Mouse (Mus musculus): ENCODE measurements at regions not wholly inside any gene's neighbourhood (a gene's known extent, or its start where the extent isn't known, plus 50 kb on each side); places are given as distances from the start of the nearest gene placed in this dataset.

DNA sequence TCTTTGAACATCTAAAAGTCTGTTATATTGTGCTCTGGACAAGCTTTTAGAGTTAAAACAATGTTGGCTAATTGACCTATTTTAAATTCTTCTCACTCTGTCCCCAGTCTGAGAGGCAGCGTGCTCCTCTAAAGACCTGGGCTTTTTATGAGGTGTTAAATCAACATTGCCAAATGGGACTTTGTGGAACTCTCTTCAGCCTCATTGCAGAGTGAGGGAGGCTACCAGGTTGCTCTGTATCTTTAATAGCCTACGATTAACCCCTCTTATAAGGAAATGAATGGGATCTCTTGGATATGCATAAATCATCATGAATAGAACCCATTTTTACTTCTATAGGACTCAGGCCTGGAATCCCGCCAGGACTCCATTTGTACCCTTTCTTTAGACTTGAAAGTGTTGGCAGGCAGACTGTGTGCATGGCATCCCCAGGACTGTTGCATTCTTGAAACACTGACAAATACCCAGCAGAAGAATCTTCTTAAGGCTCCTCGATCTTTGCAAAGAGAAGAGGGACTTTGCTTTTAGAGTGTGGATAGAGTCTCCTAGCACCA is 2157.1 kb downstream of the 4930444P10Rik start:
- no peak overlapping the region for H3K27ac ChIP-seq (replicated peaks)
- peak; percentile 88 for ATAC-seq (replicated peaks)
- H3K4me3 ChIP-seq, result no peak overlapping the region
- peaks cover 15% of the 10 kb centered on the region; the same call in 1 of the 2 replicates for H3K4me1 ChIP-seq
- H3K9me3 ChIP-seq, result no peaks in the 10 kb centered on the region
- H3K36me3 ChIP-seq, result no peaks in the 10 kb centered on the region
- H3K9ac ChIP-seq (replicated peaks), result no peak overlapping the region
- no peak overlapping the region for H3K4me2 ChIP-seq (replicated peaks)
- H3K27me3 ChIP-seq, result no peaks in the 10 kb centered on the region
- WGBS, result 9% methylated on average over 4 of the region's 4 CpGs

- H3K27ac ChIP-seq (replicated peaks), result no peak overlapping the region
- no peaks in the 10 kb centered on the region for H3K36me3 ChIP-seq
- no peaks in the 10 kb centered on the region for H3K4me1 ChIP-seq
- no peak overlapping the region for H3K4me3 ChIP-seq
- no peak overlapping the region for H3K9ac ChIP-seq (replicated peaks)
- no peaks in the 10 kb centered on the region for H3K9me3 ChIP-seq
- 90% methylated on average over 2 of the region's 2 CpGs for WGBS
- H3K4me2 ChIP-seq (replicated peaks), result no peak overlapping the region
- no peaks in the 10 kb centered on the region for H3K27me3 ChIP-seq
- ATAC-seq (replicated peaks), result no peak
Measured at GRCm38 (mm10) chr1:13928679-13929078, 2164.4 kb downstream of the 4930444P10Rik start.

DNA sequence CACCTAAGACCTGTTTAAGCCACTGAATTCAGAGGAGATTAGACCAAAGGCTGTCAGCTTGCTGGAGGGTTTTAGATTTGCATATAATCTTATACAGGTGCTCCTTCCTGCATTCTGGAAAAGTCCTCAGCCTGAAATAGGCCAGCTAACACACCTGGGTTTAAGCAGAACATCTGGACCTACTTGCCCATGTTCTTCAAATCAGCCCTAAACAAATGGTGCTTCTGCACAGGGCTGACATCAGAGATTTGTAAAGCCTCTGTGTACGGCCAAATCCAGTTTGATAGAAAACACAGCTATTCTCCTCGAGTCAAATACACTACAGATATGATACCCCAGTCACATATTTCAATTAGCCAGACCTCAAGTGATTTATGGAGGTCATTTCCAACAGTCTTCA is 2165.2 kb downstream of the 4930444P10Rik start:
- ATAC-seq (replicated peaks), result no peak
- H3K27ac ChIP-seq (replicated peaks), result no peak overlapping the region
- no peaks in the 10 kb centered on the region for H3K9me3 ChIP-seq
- no peak overlapping the region for H3K4me2 ChIP-seq (replicated peaks)
- 76% methylated on average over 2 of the region's 2 CpGs for WGBS
- no peaks in the 10 kb centered on the region for H3K27me3 ChIP-seq
- no peaks in the 10 kb centered on the region for H3K4me1 ChIP-seq
- no peaks in the 10 kb centered on the region for H3K36me3 ChIP-seq
- H3K9ac ChIP-seq (replicated peaks), result no peak overlapping the region
- no peak overlapping the region for H3K4me3 ChIP-seq

GRCm38 (mm10) chr1:13925994-13926393 is 2167.1 kb downstream of the 4930444P10Rik start:
- Histone ChIP-seq H3K4me3 (no peak overlapping the region), H3K36me3 (no peaks in the 10 kb centered on the region), H3K4me1 (no peaks in the 10 kb centered on the region), H3K9ac (replicated peaks) (no peak overlapping the region), H3K27ac (replicated peaks) (no peak overlapping the region), H3K4me2 (replicated peaks) (no peak overlapping the region), H3K9me3 (no peaks in the 10 kb centered on the region), H3K27me3 (no peaks in the 10 kb centered on the region)
- no peak for ATAC-seq (replicated peaks)
- 95% methylated on average over 2 of the region's 2 CpGs for WGBS

- no peak overlapping the region for H3K4me3 ChIP-seq
- WGBS, result 93% methylated on average over 5 of the region's 5 CpGs
- ATAC-seq (replicated peaks), result no peak
- H3K36me3 ChIP-seq, result no peaks in the 10 kb centered on the region
- no peaks in the 10 kb centered on the region for H3K9me3 ChIP-seq
- H3K27ac ChIP-seq (replicated peaks), result no peak overlapping the region
- no peaks in the 10 kb centered on the region for H3K4me1 ChIP-seq
- no peak overlapping the region for H3K4me2 ChIP-seq (replicated peaks)
- no peaks in the 10 kb centered on the region for H3K27me3 ChIP-seq
- H3K9ac ChIP-seq (replicated peaks), result no peak overlapping the region
Measured at GRCm38 (mm10) chr1:13915216-13915615, 2177.9 kb downstream of the 4930444P10Rik start.

- Histone ChIP-seq H3K36me3 (no peaks in the 10 kb centered on the region), H3K27me3 (no peaks in the 10 kb centered on the region)
- WGBS, result 93% methylated on average over 2 of the region's 2 CpGs
Measured at GRCm38 (mm10) chr1:13879126-13879525, 2214.0 kb downstream of the 4930444P10Rik start.

GRCm38 (mm10) chr1:13873925-13874324 is 2219.2 kb downstream of the 4930444P10Rik start:
- Histone ChIP-seq H3K9me3 (no peaks in the 10 kb centered on the region), H3K9ac (replicated peaks) (no peak overlapping the region), H3K4me2 (replicated peaks) (no peak overlapping the region), H3K36me3 (no peaks in the 10 kb centered on the region), H3K4me1 (peaks cover 3% of the 10 kb centered on the region; the same call in 1 of the 2 replicates), H3K27me3 (no peaks in the 10 kb centered on the region), H3K27ac (replicated peaks) (no peak overlapping the region), H3K4me3 (no peak overlapping the region)
- ATAC-seq (replicated peaks), result no peak

More at GRCm38 (mm10) chr1:13879126-13879525, 2214.0 kb downstream of the 4930444P10Rik start:
- H3K9me3 ChIP-seq, result no peaks in the 10 kb centered on the region
- H3K9ac ChIP-seq (replicated peaks), result no peak overlapping the region
- no peak for ATAC-seq (replicated peaks)
- no peaks in the 10 kb centered on the region for H3K4me1 ChIP-seq
- no peak overlapping the region for H3K4me2 ChIP-seq (replicated peaks)
- no peak overlapping the region for H3K4me3 ChIP-seq
- no peak overlapping the region for H3K27ac ChIP-seq (replicated peaks)

GRCm38 (mm10) chr1:13872536-13872935 is 2220.6 kb downstream of the 4930444P10Rik start:
- Histone ChIP-seq H3K4me2 (replicated peaks) (no peak overlapping the region), H3K4me3 (no peak overlapping the region), H3K9ac (replicated peaks) (no peak overlapping the region), H3K27ac (replicated peaks) (no peak overlapping the region), H3K36me3 (no peaks in the 10 kb centered on the region), H3K4me1 (peaks cover 3% of the 10 kb centered on the region; the same call in 1 of the 2 replicates), H3K9me3 (no peaks in the 10 kb centered on the region), H3K27me3 (no peaks in the 10 kb centered on the region)
- no peak for ATAC-seq (replicated peaks)

DNA sequence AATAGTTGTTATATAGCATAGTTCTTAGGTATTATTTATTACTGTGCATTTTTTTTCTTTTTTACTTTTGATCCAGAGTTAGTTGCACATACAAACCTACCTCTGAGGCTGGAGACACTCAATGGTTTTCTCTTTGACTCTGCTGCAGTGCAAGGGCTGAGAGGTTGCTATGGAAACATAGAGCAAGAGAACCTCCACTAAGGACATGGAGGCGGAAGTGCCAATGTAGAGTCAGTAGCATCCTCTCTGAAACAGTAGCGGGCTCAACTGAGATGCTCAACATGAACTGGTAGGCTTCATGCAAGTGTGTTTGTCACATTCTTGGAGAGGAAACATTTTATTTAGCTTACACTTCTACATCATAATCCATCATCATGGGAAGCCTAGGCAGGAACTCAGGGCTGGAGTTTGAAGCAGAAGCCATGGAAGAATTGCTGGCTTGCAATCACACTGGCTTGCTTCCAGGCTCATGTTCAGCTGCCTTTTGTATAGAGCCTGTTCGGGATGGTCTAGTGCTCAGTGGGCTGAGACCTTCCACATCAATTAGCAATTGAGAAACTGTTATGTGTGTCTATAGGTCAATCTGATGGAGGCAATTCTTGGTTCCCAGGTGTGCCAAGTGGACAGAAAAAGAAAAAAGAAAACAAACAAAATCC is 2222.4 kb downstream of the 4930444P10Rik start:
- 65% methylated on average over 3 of the region's 3 CpGs for WGBS
- H3K9ac ChIP-seq (replicated peaks), result no peak overlapping the region
- H3K36me3 ChIP-seq, result no peaks in the 10 kb centered on the region
- H3K4me2 ChIP-seq (replicated peaks), result no peak overlapping the region
- no peaks in the 10 kb centered on the region for H3K27me3 ChIP-seq
- H3K27ac ChIP-seq (replicated peaks), result no peak overlapping the region
- H3K4me3 ChIP-seq, result no peak overlapping the region
- no peak for ATAC-seq (replicated peaks)
- peaks cover 3% of the 10 kb centered on the region; the same call in 1 of the 2 replicates for H3K4me1 ChIP-seq
- H3K9me3 ChIP-seq, result no peaks in the 10 kb centered on the region

DNA sequence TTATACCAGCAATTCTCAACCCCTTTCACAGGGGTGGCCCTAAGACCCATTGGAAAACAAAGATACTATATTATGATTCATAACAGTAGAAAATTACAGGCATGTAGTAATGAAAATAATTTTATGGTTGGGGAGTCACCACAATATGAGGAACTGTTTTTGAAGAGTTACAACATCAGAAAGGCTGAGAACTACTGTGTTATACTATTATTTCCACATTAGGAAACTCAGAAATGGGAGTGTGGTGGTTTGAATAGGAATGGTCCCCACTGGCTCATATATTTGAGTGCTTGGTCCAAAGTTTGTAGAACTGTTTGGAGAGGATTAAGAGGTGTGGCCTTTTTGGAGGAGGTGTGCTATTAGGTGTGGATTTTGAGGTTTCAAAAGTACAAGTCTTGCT is 2227.4 kb downstream of the 4930444P10Rik start:
- H3K4me3 ChIP-seq, result no peak overlapping the region
- no peak overlapping the region for H3K9ac ChIP-seq (replicated peaks)
- H3K27ac ChIP-seq (replicated peaks), result no peak overlapping the region
- no peak overlapping the region for H3K4me2 ChIP-seq (replicated peaks)
- no peaks in the 10 kb centered on the region for H3K36me3 ChIP-seq
- H3K9me3 ChIP-seq, result no peaks in the 10 kb centered on the region
- ATAC-seq (replicated peaks), result no peak
- H3K4me1 ChIP-seq, result peaks cover 11% of the 10 kb centered on the region; the same call in 1 of the 2 replicates
- no peaks in the 10 kb centered on the region for H3K27me3 ChIP-seq

GRCm38 (mm10) chr1:13863712-13864111 is 2229.4 kb downstream of the 4930444P10Rik start:
- 55% methylated on average over 1 of the region's 1 CpGs for WGBS
- Histone ChIP-seq H3K4me2 (replicated peaks) (no peak overlapping the region), H3K27ac (replicated peaks) (no peak overlapping the region), H3K4me3 (no peak overlapping the region), H3K36me3 (no peaks in the 10 kb centered on the region), H3K9ac (replicated peaks) (no peak overlapping the region), H3K9me3 (no peaks in the 10 kb centered on the region), H3K4me1 (peaks cover 16% of the 10 kb centered on the region), H3K27me3 (no peaks in the 10 kb centered on the region)
- no peak for ATAC-seq (replicated peaks)

DNA sequence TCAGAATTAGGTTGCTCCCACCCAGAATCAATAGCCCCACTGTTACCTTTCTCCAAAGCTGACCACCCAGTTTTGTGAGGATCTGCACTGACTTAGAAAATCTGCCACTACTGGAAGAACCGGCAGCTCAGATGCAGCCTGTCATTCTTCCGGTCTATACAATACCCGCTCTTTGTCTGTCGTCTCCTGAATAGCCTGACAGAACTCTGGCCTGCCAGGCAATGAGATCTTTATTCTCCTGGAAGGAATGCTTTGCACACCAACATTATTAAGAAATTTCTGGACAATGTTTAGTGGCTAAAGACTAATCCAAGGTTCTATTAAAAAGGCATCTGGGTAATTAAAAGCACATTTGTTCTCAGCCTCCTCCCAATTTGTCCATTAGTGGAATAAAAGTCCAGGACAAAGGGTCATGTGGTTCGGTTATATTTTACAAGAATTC is 2232.0 kb downstream of the 4930444P10Rik start:
- 5% methylated on average over 5 of the region's 5 CpGs for WGBS
- no peak overlapping the region for H3K27ac ChIP-seq (replicated peaks)
- peak; percentile 64; the same call in 1 of the 2 replicates for ATAC-seq (replicated peaks)

DNA sequence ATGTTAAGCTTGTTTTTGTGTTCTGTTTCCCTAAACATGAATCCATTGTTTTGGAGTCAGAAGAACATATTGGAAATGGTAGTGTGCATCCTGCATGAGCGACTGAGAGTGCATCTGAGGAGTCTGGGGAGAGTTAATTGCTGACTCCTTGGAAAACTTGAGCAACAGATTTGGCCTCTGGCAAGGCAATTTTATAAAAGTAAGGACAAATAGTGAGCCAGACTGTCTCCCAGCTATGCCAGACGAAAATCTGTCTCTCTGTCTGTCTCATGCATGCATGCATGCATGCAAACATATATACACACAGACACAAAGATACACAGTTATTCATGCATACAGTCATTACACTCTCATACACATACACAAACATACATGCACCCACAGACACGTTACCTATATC is 2232.7 kb downstream of the 4930444P10Rik start:
- Histone ChIP-seq H3K4me3 (no peak overlapping the region), H3K9me3 (no peaks in the 10 kb centered on the region), H3K27me3 (no peaks in the 10 kb centered on the region), H3K4me2 (replicated peaks) (no peak overlapping the region), H3K27ac (replicated peaks) (no peak overlapping the region), H3K36me3 (no peaks in the 10 kb centered on the region), H3K4me1 (peaks cover 16% of the 10 kb centered on the region), H3K9ac (replicated peaks) (no peak overlapping the region)
- ATAC-seq (replicated peaks), result peak; percentile 29; the same call in 1 of the 2 replicates
- 18% methylated on average over 3 of the region's 3 CpGs for WGBS

More for the DNA sequence above, 2232.0 kb downstream of the 4930444P10Rik start:
- H3K27me3 ChIP-seq, result no peaks in the 10 kb centered on the region
- H3K9ac ChIP-seq (replicated peaks), result no peak overlapping the region
- H3K9me3 ChIP-seq, result no peaks in the 10 kb centered on the region
- H3K4me3 ChIP-seq, result no peak overlapping the region
- no peak overlapping the region for H3K4me2 ChIP-seq (replicated peaks)
- no peaks in the 10 kb centered on the region for H3K36me3 ChIP-seq
- peaks cover 16% of the 10 kb centered on the region for H3K4me1 ChIP-seq
